Mouse (Mus musculus) brain, adult 10 weeks (tissue): ENCODE measurements around the gene Btnl6. TPM values are rescaled to one million over a fixed set of nuclear protein-coding genes. Genes with fewer than 3 reads are reported as not detected.

Experiments
- polyA plus RNA-seq: library from polyadenylated mRNA; stranded (reverse); fragments of 350-450 nt; fragmentation: Illumina TruSeq; extraction: RNeasy Lipid Tissue Mini Kit (QIAGEN cat#74804); gene quantifications from one replicate; pipeline ENCODE4 v1.2.3, GENCODE M21; 2015; ENCODE audit warnings: low read depth, low replicate concordance

Btnl6 gene
- polyA plus RNA-seq = not detected

DNA sequence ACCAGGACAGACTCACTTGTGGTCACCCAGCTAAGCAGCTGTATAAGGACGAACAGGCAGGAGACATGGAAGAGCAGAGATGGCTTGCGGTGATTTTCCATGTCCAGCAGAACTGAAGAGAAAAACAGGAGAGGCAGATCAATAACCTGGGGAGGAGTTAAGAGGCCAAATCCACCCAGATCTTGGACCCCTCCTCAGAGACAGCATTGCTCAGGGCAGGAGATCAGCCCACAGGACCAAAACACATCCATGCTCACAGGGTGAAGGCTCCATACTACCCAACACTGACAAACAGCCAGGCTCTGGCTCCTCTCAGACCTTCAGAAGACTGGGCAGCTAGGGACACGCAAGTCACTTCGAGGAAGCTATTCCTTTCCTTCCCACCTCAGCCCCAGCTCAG, at the start of gene Btnl6:
TSS of gene Btnl6 (minus strand) at position 101 of the 400 bp plus-strand sequence.

DNA sequence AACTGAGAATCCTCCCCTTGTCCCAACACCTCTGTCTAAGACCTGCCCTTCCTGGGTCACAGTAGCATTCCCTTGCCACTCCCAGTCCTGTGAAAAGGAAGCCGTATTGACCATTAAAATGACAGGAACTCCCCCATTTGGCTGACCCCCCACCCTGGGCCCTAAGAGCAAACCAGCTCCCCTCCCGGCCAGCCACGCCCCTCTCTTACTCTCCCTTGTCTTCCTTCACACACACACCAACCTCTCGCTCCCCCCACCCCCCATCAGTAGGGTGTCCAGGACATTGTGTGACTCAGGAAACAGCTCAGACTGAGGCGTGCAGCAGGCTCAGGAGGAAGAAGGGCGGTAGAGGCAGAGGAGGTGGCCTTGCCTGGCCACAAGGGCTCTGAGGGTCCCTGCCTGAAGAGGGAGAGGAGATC, 46.9 kb upstream of the Btnl6 start, which contains the start of gene Notch4:
TSS of gene Notch4 (plus strand) at position 266 of the 419 bp plus-strand sequence.

GRCm38 (mm10) chr17:34477238-34478013, 39.7 kb downstream of the Btnl6 start, which contains the start of gene Btnl4:
Gene Btnl4, minus strand, starts transcription at chr17:34477318.

Other genes starting within 250 kb of the Btnl6 start
- 4.1 TPM for gene H2-Aa, start 229.5 kb downstream of the Btnl6 start, polyA plus RNA-seq
- 4.5 TPM for gene H2-Eb1, start 211.5 kb downstream of the Btnl6 start, polyA plus RNA-seq
- gene H2-Eb2, start 191.7 kb downstream of the Btnl6 start, polyA plus RNA-seq = 0.12 TPM
- gene Btnl2, start 162.5 kb downstream of the Btnl6 start, polyA plus RNA-seq = not detected
- not detected for gene Btnl1, start 140.2 kb downstream of the Btnl6 start, polyA plus RNA-seq
- gene BC051142, start 118.5 kb downstream of the Btnl6 start, polyA plus RNA-seq = 4.6 TPM
- gene Btnl4, start 40.0 kb downstream of the Btnl6 start, polyA plus RNA-seq = not detected
- 2.6 TPM for gene Notch4, start 46.9 kb upstream of the Btnl6 start, polyA plus RNA-seq
- 3.5 TPM for gene Gpsm3, start 72.5 kb upstream of the Btnl6 start, polyA plus RNA-seq
- 44.5 TPM for gene Pbx2, start 73.9 kb upstream of the Btnl6 start, polyA plus RNA-seq
- 0.58 TPM for gene Ager, start 80.5 kb upstream of the Btnl6 start, polyA plus RNA-seq
- 111 TPM for gene Rnf5, start 86.3 kb upstream of the Btnl6 start, polyA plus RNA-seq
- gene Agpat1, start 86.9 kb upstream of the Btnl6 start, polyA plus RNA-seq = 124 TPM
- 3.2 TPM for gene Egfl8, start 98.6 kb upstream of the Btnl6 start, polyA plus RNA-seq
- 37.7 TPM for gene Ppt2, start 111.2 kb upstream of the Btnl6 start, polyA plus RNA-seq
- 123 TPM for gene Prrt1, start 112.2 kb upstream of the Btnl6 start, polyA plus RNA-seq
- 12.5 TPM for gene Fkbpl, start 127.4 kb upstream of the Btnl6 start, polyA plus RNA-seq
- gene Atf6b, start 129.8 kb upstream of the Btnl6 start, polyA plus RNA-seq = 54.8 TPM
- 0.86 TPM for gene Tnxb, start 153.2 kb upstream of the Btnl6 start, polyA plus RNA-seq
- 10.9 TPM for gene C4b, start 226.5 kb upstream of the Btnl6 start, polyA plus RNA-seq